Mouse (Mus musculus) layer of hippocampus, adult 2 months (tissue): ENCODE data around the gene Ttc22. TPM values are rescaled to one million over a fixed set of nuclear protein-coding genes. Genes with fewer than 3 reads are reported as not detected.
A peak's percentile ranks its signal among the peaks of the same experiment; 100 is the strongest.

Experiments used
- DNase-seq, 2 experiments: peaks; one replicate each; pipeline ENCODE4 v3.0.0; 2022; ENCODE audit warnings: low spot score in 2 of 2
- H3K27ac ChIP-seq: fragments of 200-600 bp; 2 replicates; pipeline ENCODE4 v1.8.1; 2022
- H3K4me3 ChIP-seq: fragments of 200-600 bp; 2 replicates; pipeline ENCODE4 v1.8.1; 2022; ENCODE audit warnings: mild to moderate bottlenecking
- CTCF ChIP-seq: fragments of 200-600 bp; conservative IDR thresholded peaks from 2 replicates; pipeline ENCODE4 v1.8.1; 2022; ENCODE audit warnings: antibody characterized with exemption, mild to moderate bottlenecking, moderate library complexity
- long read RNA-seq, 2 experiments: library from polyadenylated mRNA; stranded (forward); transcript quantifications; one replicate each; pipeline ENCODE4 v2.0.0; 2021; ENCODE audit warnings: borderline mapping rate in 2 of 2
- total RNA-seq, 2 experiments: library from RNA; stranded (reverse); gene quantifications; 2 replicates each; pipeline ENCODE4 v1.2.3; 2021

Gene Ttc22
- under 1 TPM; 0.59 to 0.74 TPM for total RNA-seq
- long read RNA-seq, experiment 1, result 0 reads
- long read RNA-seq, experiment 2, partial matches to known transcripts, result 0 of 1 reads
- long read RNA-seq, experiment 2, other reads (novel, unspliced or antisense), result 1 of 1 reads

DNA sequence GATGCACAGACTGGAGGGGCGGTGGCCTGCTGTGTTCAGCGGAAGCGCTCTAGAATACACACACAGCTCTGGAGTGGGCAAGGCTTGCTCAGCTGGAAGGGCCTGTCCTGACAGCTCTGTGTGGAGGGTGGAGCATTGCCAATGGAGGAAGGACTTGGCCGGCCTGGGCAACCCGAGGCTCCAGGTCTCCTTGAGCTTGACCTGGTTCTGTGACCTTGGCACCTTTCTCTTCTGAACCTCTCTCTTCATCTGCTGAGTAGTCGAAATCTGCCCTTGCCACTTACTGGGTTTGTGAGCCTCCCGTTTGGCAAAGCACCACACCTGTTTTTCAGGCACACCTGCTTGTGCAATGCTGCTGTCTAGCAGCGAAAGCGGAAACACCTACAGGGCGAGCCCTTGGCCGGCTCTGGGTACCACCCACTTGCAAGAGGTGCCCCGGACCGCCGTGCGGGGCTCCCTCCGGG is at the start of gene Ttc22:
Gene Ttc22, plus strand, starts transcription at position 403 of the 464 bp plus-strand sequence.
- no peak within 1 kb of the TSS for H3K27ac ChIP-seq
- DNase-seq, result no peak
- no peak for TF ChIP-seq CTCF
- H3K4me3 ChIP-seq, result peak within 1 kb of the TSS; percentile 8; the same call in 1 of the 2 replicates

DNA sequence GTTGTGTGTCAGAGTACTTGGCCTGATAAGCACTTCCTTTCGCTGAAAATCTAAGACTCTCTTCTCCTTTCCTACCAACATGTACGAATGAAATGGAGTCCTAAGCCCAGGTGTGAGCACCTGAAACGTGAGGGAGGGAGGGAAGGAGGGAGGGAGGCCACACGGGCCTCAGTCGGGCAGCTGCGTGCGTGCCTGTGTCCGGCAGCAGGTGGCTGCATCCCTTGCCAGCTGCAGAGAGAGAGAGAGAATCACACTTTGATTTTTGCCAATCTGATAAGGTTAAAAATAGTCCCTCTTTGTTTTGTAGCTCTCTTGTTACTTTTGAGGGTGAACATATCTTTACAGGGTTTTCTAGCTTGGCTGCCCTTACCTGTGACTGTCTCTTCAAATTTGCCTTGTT is 47.2 kb upstream of the Ttc22 start:
- Histone ChIP-seq H3K27ac (no peak overlapping the region), H3K4me3 (no peak overlapping the region)
- TF ChIP-seq CTCF, result no peak
- no peak for DNase-seq

DNA sequence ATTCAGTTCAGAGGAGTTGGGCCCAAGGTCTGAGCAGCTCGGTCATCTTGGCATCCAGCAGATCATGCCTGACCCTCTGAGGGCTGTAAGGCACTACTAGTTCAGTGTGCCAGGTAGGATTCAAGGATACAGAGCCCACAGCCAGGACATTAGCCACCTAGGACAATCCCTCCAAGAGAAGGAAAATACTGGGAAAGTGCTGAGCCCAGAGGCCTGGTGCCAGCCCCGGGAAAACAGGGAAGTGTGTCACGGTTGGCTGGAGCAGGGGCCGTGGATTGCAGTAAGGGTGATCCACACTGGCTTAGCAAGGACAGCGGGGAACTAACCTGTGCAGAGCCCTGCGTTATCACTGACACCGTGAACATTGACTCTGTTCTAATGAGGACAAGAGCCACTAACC is 44.7 kb upstream of the Ttc22 start:
- no peak for TF ChIP-seq CTCF
- DNase-seq, result no peak
- Histone ChIP-seq H3K27ac (no peak overlapping the region), H3K4me3 (no peak overlapping the region)

DNA sequence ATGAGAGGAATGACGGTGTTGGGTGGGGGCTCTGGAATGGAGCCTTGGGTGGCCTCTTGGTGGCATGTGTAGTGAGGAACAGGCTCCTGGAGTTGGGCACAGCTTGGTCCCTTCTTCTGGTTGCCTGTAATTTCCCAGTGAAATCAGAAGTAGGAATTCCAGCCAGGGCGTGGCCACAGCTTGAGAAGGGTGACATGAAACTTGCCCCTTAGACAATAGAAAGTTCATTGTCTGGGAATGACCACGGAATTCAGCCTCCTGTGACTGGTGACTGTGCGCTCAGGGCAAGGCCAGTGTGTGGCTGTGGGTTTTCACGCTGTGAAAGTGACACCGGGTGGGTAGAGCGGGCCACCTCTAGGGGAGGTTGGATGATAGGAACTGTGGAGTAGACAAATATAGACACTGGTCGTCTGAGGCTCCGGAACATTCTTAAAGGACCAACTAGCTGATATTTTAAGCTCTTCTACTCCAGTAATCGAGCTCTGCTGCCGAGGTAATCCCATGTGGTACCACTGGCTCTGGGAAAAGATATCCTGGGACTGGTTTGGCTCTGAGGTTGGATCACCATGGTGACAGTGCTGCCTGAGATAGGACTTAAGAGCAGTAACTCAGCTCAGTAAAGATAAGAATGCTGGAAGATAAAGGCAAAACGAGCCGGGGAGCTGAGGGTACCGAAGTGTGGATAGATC is 40.9 kb upstream of the Ttc22 start:
- Histone ChIP-seq H3K4me3 (no peak overlapping the region), H3K27ac (no peak overlapping the region)
- no peak for DNase-seq
- no peak for TF ChIP-seq CTCF

DNA sequence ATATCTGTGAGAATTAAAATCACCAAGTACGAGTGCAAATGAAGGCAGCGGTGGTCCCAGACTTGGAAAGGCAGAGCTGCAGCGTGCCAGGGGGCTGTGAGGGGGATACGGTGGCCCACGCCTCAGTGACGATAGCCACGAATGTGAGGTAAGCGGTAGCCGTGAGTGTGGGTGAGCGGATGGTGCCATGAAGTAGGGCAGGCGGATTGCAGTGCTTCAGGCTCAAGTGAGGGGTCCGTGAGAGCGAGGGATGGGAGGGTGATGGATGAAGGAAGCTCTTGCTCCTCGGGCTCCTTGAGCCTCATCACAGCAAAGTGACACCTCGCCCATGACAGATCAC is 40.4 kb upstream of the Ttc22 start:
- DNase-seq, result no peak
- Histone ChIP-seq H3K4me3 (no peak overlapping the region), H3K27ac (no peak overlapping the region)
- TF ChIP-seq CTCF, result no peak

DNA sequence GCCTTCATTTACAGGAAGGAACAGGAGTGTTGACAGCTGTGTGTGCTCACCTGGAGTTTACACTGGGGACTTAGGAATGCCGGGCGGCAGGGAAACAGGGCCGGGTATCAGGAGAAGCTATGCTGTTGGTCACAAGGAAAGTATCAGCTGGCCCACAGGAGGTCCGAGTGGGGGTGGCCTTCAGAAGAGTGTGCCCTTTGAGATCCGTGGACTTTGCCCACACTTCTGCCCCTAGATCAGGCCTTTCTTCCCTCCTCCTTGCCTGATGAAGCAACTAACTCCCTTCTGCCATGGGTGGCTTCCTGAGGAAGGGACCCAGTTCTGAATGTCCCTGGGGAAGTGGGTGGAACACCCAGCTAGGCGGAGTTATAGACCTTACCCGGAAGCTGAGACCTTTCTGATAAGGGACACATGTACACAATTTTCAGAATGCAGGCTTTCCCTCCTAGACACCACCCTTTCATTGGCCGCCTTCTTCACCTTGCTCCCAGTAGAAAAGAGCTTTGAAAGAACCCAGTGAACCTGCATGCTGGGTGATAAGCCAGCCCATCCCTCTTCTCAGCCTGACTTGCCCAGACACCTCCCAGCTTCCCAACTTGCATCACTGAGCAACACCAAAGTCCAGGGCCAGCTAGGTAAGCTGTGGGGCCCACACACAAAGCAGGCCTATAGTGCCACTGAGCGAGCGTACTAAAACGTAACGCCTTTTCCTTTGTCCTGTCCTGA is 39.6 kb upstream of the Ttc22 start:
- DNase-seq, result no peak
- TF ChIP-seq CTCF, result no peak
- H3K27ac ChIP-seq, result no peak overlapping the region
- no peak overlapping the region for H3K4me3 ChIP-seq

DNA sequence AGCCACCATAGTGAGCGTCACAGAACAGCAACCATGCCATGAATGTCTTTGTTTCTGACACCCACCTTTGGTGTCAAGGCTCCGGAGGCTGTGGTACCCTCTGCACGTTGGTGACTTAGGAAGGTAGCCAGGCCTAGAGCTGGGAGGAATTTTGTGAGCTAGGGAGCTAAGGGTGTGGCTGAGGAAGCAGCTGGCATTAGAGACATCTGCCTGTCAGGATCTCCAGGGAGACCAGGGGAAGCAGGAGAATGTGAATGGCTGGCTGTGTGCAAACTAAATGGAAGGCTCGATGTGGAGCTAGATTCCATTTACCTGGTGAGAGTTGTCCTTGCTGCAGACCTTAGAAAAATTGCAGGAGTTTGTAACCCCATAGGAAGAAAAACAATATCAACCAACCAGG is 37.6 kb upstream of the Ttc22 start:
- no peak overlapping the region for H3K27ac ChIP-seq
- DNase-seq, result no peak
- TF ChIP-seq CTCF, result no peak
- no peak overlapping the region for H3K4me3 ChIP-seq

DNA sequence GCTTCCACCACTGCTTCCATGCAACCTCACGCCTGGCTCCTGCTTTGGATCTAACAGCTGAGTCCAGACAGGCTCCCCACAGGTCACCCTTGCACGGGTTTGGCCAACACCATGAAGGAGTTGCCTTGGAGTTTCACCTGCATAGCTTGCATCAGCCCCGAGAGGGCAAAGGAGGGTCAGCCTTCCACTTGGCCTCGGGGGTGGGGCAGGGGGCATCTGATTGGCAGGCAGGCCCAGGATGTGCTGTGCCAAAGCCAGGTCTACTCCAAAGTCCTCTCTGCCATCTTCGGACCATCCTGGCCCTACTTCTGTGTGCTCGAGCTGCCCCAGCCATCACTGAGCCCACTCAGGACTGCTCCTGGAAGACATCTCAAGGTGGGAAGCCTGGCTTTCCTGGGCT is 35.2 kb upstream of the Ttc22 start:
- no peak for TF ChIP-seq CTCF
- DNase-seq, result no peak
- Histone ChIP-seq H3K4me3 (no peak overlapping the region), H3K27ac (no peak overlapping the region)

DNA sequence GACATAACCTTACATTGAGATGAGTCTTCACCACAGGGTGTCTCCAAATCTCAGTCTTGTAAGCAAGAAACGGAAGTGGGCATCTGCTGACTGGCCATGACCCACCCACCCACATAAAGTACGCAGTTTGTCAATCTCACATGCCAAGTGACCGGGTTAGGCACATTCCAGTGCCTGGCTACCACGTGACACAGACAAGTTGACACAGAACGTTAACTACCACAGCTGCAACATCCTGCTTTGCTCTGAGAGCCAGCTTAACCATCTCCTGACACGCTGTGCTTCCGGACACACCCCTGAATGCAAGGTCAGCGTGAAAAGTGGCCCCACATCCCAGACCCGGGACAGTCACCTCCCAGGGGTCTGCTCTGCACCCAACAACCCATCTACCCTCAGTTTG is 32.1 kb upstream of the Ttc22 start:
- no peak for DNase-seq
- Histone ChIP-seq H3K27ac (no peak overlapping the region), H3K4me3 (no peak overlapping the region)
- TF ChIP-seq CTCF, result no peak

DNA sequence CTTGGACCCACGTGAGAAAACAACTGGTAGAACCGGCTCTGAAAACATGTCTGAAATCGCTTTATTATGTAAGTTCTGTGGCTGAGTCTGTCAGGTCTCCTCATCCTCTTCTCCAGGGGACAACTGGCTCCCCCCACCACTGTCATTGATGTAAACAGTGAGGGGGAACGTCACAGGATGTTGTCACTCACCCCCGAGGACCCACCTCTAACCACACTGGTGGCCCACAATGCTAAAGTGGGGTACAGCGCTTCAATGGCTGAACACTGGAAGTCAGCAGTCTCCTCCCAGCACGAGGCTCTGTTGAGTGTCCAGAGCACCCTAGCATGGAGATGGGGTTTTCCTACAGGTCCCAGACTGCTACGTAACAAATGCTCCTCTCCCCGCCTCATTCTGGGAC is 31.4 kb upstream of the Ttc22 start:
- no peak for TF ChIP-seq CTCF
- no peak for DNase-seq
- H3K27ac ChIP-seq, result no peak overlapping the region
- no peak overlapping the region for H3K4me3 ChIP-seq

DNA sequence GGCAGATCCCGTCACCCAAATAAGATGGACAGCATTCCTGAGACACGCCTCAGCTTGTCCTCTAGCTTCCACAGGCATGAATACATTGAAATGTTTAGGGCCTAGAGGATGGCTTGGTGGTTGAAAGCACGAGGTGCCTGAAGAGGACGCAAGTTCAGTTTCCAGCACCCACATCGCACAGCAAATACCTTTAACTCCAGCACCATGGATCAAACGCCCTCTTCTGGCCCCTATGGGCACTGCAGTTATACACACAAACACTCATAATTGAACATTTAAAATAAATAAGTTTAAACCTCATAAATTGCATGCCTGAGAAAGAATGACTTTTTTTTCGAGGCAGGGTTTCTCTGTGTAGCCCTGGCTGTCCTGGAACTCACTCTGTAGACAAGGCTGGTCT is 28.6 kb upstream of the Ttc22 start:
- Histone ChIP-seq H3K4me3 (no peak overlapping the region), H3K27ac (no peak overlapping the region)
- peak; percentile 54 for TF ChIP-seq CTCF
- no peak for DNase-seq

DNA sequence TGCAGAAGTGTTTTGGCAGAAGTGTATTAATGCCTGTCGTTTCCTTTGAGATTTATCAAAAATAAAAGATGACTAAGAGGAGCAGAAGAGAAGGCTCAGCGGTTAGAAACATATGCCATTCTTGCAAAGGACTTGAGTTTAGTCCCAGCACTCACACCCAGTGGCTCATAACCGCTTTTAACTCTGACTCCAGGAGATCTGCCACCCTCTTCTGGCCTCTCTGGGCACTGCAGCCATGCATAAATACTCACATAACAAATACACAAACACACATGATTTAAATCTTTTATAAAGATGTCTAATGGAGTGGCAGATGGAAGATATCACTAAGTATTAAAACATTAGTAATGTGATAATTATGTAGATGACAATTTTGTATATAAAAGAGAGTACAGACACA is 26.0 kb upstream of the Ttc22 start:
- peak; percentile 64 for TF ChIP-seq CTCF
- Histone ChIP-seq H3K4me3 (no peak overlapping the region), H3K27ac (no peak overlapping the region)
- no peak for DNase-seq

DNA sequence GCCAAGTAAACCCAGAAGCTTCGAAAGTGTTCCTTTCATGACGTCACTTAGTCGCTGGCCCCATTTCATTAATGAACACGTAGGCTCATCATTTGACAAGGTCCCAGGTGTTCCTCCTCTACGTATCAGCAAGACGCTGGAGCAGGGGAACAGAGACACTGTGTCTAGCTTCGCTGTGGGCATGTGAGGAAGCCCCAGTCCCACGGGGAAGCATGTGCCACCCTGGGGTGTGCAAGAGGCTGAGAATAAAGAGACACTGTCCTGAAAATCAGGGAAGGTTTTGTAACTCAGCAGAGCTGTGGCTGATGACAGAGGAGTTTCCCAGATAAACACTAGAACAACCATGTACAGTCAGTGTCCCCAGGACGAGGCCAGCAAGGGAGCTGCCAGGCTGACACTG is 25.2 kb upstream of the Ttc22 start:
- Histone ChIP-seq H3K27ac (no peak overlapping the region), H3K4me3 (no peak overlapping the region)
- DNase-seq, result no peak
- TF ChIP-seq CTCF, result no peak

DNA sequence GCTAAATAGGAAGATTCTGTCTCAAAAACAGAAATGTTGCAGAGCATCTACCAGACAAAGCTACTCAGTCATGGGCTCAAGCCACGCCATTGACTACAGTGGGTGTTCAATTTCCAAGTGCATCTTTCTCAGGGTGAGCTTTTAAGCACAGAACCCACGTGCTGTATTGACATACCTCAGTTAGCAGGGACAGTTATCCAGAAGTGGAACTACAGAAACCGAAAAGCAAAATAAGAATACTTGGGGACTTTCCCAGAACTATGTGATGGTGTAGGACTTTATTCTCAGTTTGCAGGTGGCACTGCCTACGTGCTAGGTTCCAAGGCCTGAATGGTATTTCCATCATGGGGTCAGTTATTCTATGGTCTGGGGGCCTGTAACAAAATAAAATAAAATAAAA is 24.5 kb upstream of the Ttc22 start:
- no peak overlapping the region for H3K4me3 ChIP-seq
- no peak for TF ChIP-seq CTCF
- no peak overlapping the region for H3K27ac ChIP-seq
- DNase-seq, result no peak
